Mouse (Mus musculus) adrenal gland, adult 2 months (tissue): ENCODE results near the gene Cttnbp2nl. TPM values are rescaled to one million over a fixed set of nuclear protein-coding genes. Genes with fewer than 3 reads are reported as not detected.

Experiments used
- DNase-seq: peaks from one replicate; pipeline ENCODE4 v3.0.0; 2021
- polyA plus RNA-seq: library from polyadenylated mRNA; depleted of rRNA; stranded (reverse); fragments of >200 nt; gene quantifications from 2 replicates; pipeline ENCODE4 v1.2.3, GENCODE M21; 2012
- total RNA-seq, 2 experiments: library from RNA; stranded (reverse); gene quantifications; 2 replicates each; pipeline ENCODE4 v1.2.3; 2021

Cttnbp2nl gene
- total and polyA plus RNA-seq, 3 experiments: 2.8 to 23.7 (median 17.3) TPM

DNA sequence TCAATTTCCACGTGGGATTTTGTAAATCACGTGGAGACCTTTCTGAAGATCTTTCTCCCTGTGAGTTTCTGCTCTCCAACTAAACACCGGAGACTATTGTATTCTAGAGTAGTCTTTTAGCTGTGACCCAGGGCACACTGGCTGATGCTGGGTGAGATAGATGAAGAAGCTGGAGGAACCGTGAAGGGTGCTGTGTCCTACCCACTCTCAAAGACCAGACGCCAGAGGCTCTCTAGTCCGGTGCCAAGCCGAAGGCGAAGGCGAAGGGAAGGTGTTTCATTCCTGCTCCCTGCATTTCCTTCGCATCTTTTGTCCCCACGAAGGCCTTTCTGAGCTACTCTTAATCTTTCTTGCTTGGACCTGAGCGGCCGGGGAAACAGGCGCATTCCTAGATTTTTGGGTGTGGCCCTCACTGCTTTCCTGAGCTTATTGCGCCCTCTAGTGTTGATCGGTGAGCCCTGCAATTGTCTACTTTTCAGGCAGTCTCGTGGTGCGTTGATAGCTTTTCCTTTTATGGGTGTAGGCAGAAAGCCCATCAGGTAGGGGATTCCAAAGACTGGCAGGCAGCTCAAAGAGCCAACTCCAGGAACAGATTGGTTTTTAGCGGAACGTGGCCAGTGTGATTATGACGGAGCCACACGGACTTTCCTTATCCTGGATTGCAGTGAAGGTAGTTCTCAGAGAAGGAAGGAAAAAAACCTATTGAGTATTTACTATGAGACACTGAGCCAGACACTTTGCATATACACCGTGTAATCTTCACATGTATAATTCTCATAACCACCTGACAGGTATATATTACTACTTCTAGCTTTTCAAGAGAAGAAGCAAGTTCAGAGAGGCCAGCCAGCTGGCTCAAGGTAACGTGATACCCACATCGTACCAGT, 5.9 kb upstream of the Cttnbp2nl start:
- peak; percentile 84 for DNase-seq

DNA sequence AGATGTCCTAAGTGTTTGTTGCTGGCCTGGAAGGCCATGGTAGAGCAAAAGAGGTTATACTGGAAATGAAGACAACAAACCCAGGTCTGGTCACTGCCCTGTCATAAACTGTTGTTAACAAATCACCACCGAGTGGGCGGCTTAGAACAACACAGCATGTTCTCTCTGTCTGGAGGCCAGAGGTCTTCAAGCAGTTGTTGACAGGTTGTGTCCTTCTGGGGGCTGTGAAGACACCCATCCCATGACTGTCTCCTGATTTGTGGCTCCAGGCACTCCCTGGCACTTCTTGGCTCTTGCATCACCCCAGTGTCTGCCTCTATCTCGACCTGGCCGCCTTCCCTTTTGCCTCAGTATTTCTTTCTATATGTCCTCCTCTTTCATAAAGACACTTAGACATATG, 2.7 kb upstream of the Cttnbp2nl start:
- no peak for DNase-seq

DNA sequence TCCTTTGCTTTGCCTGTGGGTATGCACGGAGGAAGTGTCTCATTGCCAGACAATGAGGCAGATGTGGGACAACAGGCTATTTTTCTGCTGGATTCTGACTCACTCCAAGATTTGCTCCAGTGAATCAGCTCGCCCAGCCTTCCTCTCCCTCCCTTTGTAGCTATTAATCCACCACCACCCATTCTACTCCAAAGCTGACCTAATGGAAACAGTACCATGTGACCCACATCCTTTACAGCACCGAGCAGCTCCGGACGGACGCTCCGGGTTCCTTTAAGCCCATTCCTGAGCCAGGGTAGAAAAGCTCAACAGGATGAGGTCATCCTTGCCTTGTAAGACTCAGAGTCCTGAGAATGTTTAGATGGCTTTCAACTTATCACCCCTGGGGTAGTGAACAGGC, 2.0 kb upstream of the Cttnbp2nl start:
- peak; percentile 89 for DNase-seq

DNA sequence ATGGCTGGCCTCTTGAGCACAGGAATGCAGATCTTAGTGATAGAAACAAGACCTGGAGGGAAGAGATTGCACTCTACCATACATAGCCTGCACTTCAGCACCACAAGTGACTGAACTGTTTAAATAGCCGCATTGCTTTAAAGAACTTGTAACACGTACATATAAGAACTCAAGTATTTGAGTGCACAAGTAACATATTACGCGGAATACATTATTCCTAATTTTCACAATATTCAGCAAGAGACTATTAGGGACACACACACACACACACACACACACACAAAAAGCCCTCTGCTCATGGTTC, 704 bp upstream of the Cttnbp2nl start:
- DNase-seq: no peak

DNA sequence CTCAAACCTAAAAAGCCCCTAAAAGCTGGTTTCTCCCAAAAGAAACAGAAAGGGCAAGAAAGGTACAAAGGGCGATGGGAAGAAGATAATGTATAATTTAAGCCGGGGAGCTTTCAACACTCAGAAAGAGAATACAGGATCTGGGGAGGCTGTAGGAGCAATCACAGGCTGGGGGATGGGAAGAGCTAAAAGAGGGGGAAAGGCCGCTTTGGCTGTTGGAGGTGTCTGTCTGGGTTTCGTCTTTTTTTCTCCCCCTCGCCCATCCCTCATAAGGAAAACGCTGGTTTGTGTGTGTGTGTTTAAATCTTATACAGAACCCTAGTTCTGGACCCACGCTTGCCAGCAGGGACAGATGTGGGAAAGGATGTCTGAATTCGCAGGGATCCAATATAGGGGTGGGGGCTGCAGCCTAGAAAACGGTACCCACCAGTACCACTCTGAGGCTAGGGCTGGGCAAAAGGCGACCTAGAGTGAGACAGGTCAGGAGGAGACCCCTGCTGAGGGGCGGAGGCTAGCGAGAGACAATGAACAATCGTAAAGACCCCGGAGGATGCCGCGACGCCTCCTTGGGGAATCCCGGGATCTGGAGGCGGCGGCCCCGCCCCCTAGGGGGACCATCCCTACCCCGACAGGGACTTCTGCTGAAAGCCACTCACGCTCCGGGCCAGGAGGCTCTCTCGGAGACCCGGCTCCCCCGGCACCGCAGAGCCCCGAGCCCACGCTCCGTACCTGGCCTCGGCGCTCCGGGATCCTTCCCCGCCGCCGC, 592 bp downstream of the Cttnbp2nl start:
- DNase-seq: no peak

DNA sequence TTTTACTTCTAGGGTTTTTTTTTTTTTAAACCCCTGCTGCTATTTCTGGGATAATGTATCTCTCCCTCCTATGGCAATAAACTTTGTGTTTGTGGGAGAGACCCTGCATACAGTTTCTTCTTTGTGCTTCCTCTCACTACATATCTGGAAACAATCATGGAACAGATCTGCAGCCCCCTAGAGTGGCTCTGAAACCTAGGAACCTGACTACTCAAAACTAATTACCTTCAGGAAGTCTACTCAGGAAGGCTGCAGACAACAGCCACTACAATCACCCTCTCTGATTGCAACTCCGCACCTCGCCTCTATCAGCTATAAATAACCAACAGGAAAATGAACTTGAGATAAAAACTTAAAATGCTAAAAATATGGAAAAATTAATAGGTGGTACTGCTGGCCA, 1.8 kb downstream of the Cttnbp2nl start:
- no peak for DNase-seq

DNA sequence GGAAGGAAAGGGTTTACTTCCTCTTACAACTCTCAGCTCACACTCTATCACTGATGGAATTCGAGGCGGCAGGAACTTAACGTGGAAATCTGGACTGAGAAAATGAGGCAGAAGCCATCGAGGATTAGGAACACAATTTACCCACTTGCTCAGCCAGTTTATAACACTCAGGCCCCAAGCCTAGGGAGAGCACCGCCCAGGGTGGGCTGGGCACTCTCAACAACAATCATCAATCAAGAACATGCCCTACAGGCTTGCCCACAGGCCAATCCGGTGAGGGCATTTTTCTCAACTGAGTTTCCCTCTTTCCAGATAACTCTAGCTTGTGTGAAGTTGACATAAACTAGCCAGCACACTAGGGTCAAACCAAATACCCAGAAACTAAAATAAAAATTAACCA, 3.1 kb downstream of the Cttnbp2nl start:
- DNase-seq: no peak

DNA sequence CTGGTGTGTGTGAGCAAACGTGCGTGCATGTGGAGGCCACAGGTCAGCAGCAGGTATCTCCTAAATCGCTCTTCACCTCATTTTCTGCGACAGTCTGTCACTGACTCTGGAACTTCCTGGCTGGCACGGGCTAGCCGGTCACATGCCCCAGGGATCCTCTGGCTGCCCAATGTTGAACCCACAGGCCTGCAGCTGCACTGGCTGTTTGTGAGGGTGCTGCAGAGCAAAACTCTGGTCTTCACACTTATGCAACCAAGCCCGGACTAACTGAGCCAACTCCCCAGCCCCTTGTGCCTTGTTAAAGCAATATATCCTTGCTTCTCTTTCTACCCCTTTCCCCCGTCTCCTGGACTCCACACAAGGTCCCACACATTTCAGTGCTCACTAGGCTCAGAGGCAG, 5.3 kb downstream of the Cttnbp2nl start:
- peak; percentile 52 for DNase-seq

DNA sequence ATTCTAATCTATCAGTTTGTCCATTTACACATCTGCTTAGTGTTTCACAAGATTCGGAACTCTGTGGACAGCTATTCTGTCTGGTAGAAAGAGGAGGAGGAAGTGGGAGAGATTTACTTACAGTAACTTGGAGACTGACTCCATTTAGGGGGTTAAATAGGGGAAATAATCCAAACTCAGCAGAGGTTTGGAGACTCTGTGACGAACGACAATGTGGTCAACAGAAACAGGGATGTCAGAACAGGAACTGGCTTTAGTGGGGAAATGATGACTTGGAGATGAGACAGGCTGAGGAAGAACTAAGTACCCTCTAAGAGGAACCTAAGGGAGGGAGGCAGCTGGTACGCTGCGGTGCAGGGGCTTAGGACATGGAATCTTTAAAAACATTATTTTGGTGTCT, 6.1 kb downstream of the Cttnbp2nl start:
- DNase-seq: no peak

DNA sequence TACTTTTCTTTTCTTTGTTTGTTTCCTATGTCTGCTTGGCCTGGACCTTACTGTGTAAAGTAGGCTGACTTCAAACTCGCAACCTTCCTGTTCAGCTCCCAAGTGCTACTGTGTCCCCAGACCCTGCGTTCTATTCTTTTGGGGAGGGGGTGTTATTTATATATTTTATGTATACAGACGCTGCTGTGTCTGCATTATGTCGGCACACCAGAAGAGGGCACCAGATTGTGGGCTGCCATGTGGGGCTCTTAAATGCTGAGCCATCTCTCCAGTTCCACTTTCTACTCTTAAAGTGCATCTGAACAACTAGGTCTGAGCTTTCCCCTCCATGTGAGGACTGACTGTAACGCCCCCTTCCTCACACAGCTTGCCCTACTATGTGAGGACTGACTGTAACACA, 9.2 kb downstream of the Cttnbp2nl start:
- no peak for DNase-seq

DNA sequence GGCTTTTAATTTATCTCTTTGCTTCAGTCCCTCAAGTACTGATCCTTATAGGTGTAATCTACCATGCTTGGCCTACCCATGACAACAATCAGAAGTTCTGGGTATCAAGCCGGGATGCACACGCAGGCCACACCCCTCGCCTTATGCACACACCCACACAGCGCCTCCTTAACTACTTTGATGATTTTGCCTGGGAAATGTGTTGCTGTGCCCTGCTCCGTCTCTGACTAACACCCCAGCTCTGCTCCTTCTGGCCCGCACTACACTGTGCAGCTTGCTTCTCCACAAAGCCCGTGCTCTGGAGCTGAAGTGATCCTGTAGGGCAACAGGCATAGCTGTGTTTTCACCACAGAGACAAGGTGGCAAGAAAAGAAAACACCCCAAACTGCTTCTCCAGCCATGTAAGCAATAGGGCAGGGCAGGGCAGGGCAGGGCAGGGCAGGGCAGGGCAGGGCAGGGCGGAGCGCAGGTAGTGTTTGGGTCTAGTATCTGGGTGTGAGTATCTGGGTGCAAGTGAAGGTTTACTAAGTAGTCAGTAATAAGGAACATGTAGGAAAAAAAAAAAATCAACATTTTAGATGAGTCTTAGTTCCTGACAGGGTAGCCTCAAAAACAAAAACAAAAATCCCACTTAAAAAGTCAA, 11.8 kb downstream of the Cttnbp2nl start:
- DNase-seq: no peak

DNA sequence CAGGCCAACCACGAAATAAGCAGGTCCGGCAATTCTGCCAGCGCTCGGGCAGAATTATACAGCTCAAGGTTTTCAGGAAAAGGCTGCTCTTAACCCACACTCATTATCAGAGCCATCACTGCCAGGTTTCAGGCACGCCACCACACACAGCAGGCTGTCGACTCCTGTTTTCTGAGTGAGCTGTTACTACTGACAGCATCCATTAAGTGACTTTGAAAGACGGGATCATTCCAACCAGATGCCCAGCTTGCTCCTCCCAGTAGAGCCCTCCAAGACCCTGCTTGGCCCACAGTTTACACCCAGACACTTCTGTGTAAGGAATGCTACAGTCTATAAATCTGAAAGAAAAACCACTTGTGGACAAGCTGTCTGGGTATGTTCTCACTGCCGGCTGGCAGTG, 12.9 kb downstream of the Cttnbp2nl start:
- DNase-seq: no peak

DNA sequence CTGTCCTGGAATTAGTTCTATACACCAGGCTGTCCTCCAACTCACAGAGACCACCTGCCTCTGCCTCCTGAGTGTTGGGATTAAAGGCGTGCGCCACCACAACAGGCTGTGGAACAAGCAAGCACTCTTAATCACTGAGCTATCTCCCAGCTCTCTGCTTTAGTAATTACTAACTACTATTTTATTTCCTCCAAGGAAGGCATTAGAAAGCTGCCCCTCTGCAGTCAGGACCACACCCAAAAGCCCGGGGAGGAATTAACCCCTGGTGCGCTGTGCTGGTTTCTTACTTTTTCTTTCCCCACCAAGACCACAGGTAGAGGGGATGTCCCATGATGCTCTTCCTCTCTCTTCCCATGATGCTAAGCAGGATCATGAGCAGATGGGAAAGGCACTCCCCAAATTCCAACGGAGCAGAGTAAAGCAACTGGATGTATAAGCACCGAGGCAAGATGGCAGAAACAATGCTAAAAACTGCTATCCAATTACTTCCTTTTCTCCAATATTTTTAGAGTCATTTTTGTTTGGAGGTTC, 15.6 kb downstream of the Cttnbp2nl start:
- no peak for DNase-seq

DNA sequence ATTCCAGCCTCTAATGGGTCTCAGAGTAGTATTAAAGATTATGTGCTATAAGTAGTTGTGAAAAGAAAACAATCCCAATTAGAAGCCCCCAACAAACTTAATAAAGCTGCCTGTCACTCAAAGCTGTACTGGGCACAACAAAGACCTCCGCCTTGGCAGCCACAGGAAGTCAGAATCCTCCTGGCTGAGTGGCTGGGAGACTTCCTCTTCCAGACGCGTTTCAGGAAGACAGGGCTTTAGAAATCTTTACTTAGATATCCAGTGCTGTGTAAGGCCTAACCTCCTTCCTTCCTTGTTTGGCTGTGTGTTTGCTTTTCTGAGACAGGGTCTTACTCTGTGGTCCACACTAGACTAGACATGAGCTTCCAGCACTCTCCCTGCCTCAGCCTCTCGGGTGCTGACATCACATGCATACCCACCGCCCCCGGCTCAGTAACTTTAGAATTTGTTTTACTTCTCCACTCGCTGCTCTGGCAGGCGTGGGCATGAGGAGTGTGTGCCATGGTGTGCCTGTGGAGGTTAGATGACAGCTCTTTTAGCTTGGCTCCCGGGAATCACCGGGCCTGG, 16.6 kb downstream of the Cttnbp2nl start:
- no peak for DNase-seq

DNA sequence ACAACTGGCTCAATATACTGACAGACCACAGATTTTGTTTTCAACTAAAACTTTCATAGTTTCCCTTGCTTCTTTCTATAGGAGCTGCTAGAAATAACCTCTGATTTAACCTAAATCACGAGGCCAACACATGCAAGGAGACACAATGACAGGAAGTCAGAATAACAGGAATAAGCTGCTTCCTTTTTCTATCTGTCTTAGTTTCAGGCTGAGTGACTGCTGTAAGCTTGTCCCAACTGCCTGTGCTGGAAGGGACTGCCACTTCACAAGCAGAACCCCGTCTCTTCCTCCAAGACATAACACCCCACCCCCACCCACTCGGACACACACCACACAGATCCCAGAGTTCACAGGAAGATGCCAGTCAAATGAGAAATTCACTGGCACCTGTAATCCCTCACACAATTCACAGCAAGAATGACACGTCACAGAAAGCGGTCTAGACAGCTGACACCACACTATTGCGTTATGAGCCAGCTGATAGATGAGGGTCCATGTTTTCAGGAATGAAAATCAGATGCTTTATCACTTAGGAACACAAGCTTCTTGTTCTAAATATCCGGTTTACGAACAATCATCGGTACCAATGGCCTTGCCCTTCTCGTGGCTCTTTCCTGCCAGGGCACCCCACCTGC, 29.5 kb downstream of the Cttnbp2nl start:
- no peak for DNase-seq

DNA sequence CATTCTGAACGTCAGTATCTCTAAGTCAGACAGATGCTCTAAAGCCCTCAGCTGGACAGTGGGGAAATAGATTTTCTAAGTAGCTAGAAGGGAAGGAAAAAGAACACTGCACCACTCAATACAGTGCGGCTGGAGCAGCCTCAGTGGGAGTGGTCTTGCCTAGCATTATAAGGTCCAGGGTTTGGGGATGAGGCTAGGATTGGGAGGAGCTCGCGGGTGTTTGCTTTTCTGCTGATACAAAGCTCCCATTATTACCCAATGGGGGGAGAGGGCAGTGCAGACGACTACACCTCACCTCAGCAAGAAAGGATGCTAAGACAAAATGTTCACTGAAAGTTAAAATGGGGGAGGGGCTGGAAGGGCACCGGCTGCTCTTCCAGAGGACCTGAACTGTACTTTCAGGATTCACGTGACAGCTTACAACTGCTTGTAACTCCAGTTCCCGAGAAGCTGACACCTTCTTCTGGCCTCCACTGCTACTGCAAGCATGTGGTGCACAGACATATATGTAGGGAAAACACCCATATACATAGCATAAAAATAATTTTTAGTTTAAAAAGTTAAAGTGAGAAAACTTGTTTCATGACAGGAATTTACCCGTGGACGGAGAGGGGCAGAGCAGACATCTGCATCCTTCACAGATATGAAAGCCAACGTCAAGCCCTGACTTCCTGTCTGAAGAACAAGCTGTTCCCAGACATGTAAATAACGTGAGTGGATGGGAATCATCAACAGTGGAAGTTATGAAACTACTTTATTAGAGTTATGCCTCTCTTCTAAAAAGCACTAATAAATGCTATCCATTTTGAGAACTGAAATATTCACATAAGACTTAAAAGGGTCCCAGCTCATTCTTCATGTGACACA, 32.9 kb downstream of the Cttnbp2nl start:
- DNase-seq: no peak

DNA sequence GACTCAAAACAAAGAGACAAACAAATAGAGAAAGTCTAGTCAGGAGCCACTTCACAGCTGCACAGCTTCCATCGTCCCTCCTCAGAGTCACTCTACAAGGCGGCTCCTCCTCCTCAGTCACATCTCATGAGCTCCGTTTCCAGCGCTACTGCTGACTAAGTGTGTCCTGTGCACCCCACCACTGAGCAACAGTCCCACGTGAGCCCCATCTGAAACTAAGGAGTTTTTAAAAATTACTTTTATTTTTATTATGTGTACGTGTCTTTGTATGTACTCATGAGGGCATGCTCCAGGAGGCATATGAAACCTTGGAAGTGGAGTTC, 34.2 kb downstream of the Cttnbp2nl start:
- no peak for DNase-seq

DNA sequence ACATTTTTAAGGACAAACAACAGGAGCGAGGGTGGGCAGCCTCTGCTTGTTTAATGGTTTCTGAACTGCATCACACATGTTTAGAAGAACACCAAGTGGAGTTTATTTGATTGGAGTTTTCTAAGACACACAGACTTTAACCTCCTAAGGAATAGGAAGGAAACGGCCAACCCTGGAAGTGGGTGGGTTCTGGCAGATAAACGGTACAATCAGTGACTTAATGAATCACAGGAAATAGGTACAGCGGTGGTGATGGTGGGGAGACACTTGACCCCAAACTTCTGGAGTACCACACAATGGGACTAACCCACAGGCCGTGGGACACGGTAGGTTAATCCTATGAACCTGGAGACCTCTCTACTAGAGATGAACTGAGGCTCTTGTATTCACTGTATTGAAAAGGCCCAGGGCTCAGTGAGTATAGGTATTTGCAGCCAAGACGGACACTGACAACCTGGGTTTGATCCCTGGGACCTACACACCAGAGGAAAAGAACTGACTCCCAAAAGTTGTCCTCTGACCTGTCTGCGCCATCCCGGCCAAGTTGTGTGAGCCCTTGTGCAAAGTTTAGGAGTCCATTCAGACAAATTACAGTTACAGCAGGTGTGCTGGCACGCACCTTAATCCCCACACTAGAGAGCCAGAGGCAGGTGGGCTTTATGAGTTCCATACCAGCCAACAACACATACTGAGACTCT, 34.7 kb downstream of the Cttnbp2nl start:
- no peak for DNase-seq

DNA sequence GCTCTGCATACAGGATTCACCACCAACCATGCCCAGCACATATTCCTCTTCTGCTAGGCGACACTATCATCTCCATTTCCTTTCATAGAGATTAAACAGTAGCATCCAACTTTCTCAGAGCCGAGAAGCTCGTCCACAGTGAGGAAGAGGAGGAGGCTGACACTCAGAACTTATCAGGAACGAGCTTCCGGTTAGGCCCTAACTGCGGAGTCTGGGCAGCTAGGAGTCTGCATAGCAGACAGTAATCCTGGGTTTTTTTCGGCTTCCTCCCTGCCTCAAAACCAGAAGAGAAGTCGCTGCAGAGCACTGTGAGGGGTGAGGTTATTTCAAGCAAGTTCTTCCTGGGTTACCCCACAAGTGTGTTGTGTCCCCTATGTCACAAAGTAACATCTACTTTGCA, 35.6 kb downstream of the Cttnbp2nl start:
- DNase-seq: no peak

DNA sequence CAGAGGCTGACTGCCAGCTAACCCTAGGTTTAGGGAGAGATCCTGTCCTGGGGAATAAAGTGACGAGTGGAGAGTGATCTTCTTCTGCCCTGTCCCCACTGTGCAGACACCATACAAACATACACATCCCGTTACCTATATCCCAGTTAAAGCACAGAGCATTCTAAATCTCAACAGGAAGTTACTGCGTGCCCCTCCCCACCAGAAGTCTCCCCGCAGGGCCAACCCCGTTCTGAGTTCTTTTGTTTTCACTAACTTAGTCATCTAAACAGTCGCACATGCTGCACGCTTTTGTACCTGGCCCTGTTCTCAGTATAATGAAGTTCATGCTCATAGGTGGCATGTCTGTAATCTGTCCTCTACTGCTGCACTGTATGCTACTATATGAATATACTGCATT, 36.7 kb downstream of the Cttnbp2nl start:
- no peak for DNase-seq

DNA sequence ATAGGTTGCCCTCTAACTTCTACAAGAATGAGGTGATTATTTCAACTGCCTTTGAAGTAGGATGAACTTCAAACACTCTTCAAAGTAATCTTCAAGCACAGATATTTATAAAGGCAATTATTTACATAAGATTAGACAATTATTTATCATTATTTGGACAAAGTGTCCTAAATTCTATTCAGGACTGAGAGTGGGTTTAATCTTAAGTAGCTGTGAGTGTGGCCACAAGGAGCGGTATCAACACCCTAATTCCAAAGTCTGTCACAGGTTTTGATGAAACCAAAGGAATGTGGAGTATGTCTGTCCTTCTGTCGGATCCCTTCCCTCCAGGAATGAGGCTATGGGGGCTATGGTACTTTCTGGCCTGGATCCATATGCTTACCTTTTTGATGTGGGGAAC, 38.0 kb downstream of the Cttnbp2nl start:
- DNase-seq: no peak
